Mouse (Mus musculus) neural tube, embryonic 14.5 days (tissue): ENCODE results near the gene Itprid2. TPM values are rescaled to one million over a fixed set of nuclear protein-coding genes. Genes with fewer than 3 reads are reported as not detected.

Source experiments
- ATAC-seq: fragments of 200-750 bp; cut with Nextera tagmentation; 2 replicates; pipeline ENCODE4 v1.8.0; 2017; ENCODE audit warnings: low read depth, mild to moderate bottlenecking, moderate TSS enrichment, moderate library complexity
- H3K27ac ChIP-seq: fragments of 300-500 bp; sonication (generic); 2 replicates; pipeline ENCODE4 v1.5.1; 2014; ENCODE audit warnings: low read depth, mild to moderate bottlenecking, control low read depth, low read length, moderate library complexity, mixed read lengths
- H3K27me3 ChIP-seq: fragments of 300-500 bp; sonication (generic); 2 replicates; pipeline ENCODE4 v1.6.1; 2014; ENCODE audit warnings: low read length; ENCODE audit not compliant: control insufficient read depth, insufficient read depth
- H3K36me3 ChIP-seq: fragments of 300-500 bp; sonication (generic); 2 replicates; pipeline ENCODE4 v1.6.1; 2014; ENCODE audit warnings: low read length, mixed read lengths; ENCODE audit not compliant: control insufficient read depth, insufficient read depth
- H3K4me1 ChIP-seq: fragments of 300-500 bp; sonication (generic); 2 replicates; pipeline ENCODE4 v1.6.1; 2014; ENCODE audit warnings: low read length; ENCODE audit not compliant: control insufficient read depth, insufficient read depth
- H3K4me2 ChIP-seq: fragments of 300-500 bp; sonication (generic); 2 replicates; pipeline ENCODE4 v1.6.1; 2014; ENCODE audit warnings: mild to moderate bottlenecking, low read depth, low read length, control low read depth
- H3K4me3 ChIP-seq: fragments of 300-500 bp; sonication (generic); 2 replicates; pipeline ENCODE4 v1.5.1; 2014; ENCODE audit warnings: low read depth, low read length, control low read depth, mixed read lengths
- H3K9ac ChIP-seq: fragments of 300-500 bp; sonication (generic); replicated peaks from 2 replicates; pipeline ENCODE4 v1.6.1; 2014; ENCODE audit warnings: low read depth, mild to moderate bottlenecking, control low read depth, low read length, mixed read lengths
- H3K9me3 ChIP-seq: fragments of 300-500 bp; sonication (generic); 2 replicates; pipeline ENCODE4 v1.6.1; 2016; ENCODE audit warnings: low read length; ENCODE audit not compliant: control insufficient read depth
- WGBS: fragments of 180-500 bp; shearing (Covaris S2); extraction: QIAGEN DNeasy Blood & Tissue Kit; methylation state at CpG from one replicate; pipeline ENCODE4 v1.1.7; 2014; 5-methylcytosine and 5-hydroxymethylcytosine counted together
- polyA plus RNA-seq: library from polyadenylated mRNA; unstranded; fragments of >200 nt; fragmentation: Nextera tagmentation; extraction: Ambion mirVana; gene quantifications from 2 replicates; pipeline ENCODE4 v1.2.1, GENCODE M21; 2014

Itprid2 gene
- polyA plus RNA-seq, 1 experiment from 2014 or later, result 6.5 TPM

GRCm38 (mm10) chr2:79657062-79657461 is 21.9 kb downstream of the Itprid2 start:
- Histone ChIP-seq H3K9me3 (no peaks in the 10 kb centered on the region), H3K4me1 (no peaks in the 10 kb centered on the region), H3K36me3 (peaks cover 4% of the 10 kb centered on the region; the same call in 1 of the 2 replicates), H3K9ac (no peak overlapping the region), H3K4me2 (no peak overlapping the region), H3K27me3 (no peaks in the 10 kb centered on the region), H3K27ac (no peak overlapping the region), H3K4me3 (no peak overlapping the region)
- no peak for ATAC-seq
- whole genome bisulfite sequencing, result 83% methylated on average over 8 of the region's 8 CpGs

GRCm38 (mm10) chr2:79660417-79661185 is 25.4 kb downstream of the Itprid2 start:
- WGBS, result 74% methylated on average over 12 of the region's 12 CpGs
- H3K36me3 ChIP-seq, result peaks cover 10% of the 10 kb centered on the region; the same call in 1 of the 2 replicates

GRCm38 (mm10) chr2:79661486-79662104 is 26.4 kb downstream of the Itprid2 start:
- Histone ChIP-seq H3K4me2 (no peak overlapping the region), H3K4me1 (no peaks in the 10 kb centered on the region), H3K27me3 (no peaks in the 10 kb centered on the region), H3K4me3 (no peak overlapping the region), H3K9me3 (no peaks in the 10 kb centered on the region), H3K9ac (no peak overlapping the region), H3K27ac (no peak overlapping the region), H3K36me3 (peaks cover 10% of the 10 kb centered on the region; the same call in 1 of the 2 replicates)
- no peak for ATAC-seq
- WGBS, result 30% methylated on average over 7 of the region's 7 CpGs

More at GRCm38 (mm10) chr2:79660417-79661185, 25.4 kb downstream of the Itprid2 start:
- no peaks in the 10 kb centered on the region for H3K27me3 ChIP-seq
- H3K27ac ChIP-seq, result no peak overlapping the region
- H3K4me1 ChIP-seq, result no peaks in the 10 kb centered on the region
- H3K4me2 ChIP-seq, result no peak overlapping the region
- H3K9me3 ChIP-seq, result no peaks in the 10 kb centered on the region
- H3K9ac ChIP-seq, result no peak overlapping the region
- no peak for ATAC-seq
- no peak overlapping the region for H3K4me3 ChIP-seq

- no peaks in the 10 kb centered on the region for H3K9me3 ChIP-seq
- 52% methylated on average over 3 of the region's 3 CpGs for WGBS
- H3K36me3 ChIP-seq, result 0 out of 2 replicates have a peak, but pooled peaks cover 6% of the 10 kb centered on the region
- no peak for ATAC-seq
- H3K27ac ChIP-seq, result no peak overlapping the region
- H3K4me2 ChIP-seq, result no peak overlapping the region
- H3K9ac ChIP-seq, result no peak overlapping the region
- no peaks in the 10 kb centered on the region for H3K4me1 ChIP-seq
- H3K4me3 ChIP-seq, result no peak overlapping the region
- no peaks in the 10 kb centered on the region for H3K27me3 ChIP-seq
These were observed 29.6 kb downstream of the Itprid2 start for GRCm38 (mm10) chr2:79664532-79665286.

- ATAC-seq, result no peak
- WGBS, result 75% methylated on average over 3 of the region's 3 CpGs
- H3K4me2 ChIP-seq, result no peak overlapping the region
- H3K9me3 ChIP-seq, result no peaks in the 10 kb centered on the region
- no peaks in the 10 kb centered on the region for H3K27me3 ChIP-seq
- H3K9ac ChIP-seq, result no peak overlapping the region
- H3K4me1 ChIP-seq, result no peaks in the 10 kb centered on the region
- no peak overlapping the region for H3K4me3 ChIP-seq
- H3K27ac ChIP-seq, result no peak overlapping the region
- 0 out of 2 replicates have a peak, but pooled peaks cover 6% of the 10 kb centered on the region for H3K36me3 ChIP-seq
These were observed 30.3 kb downstream of the Itprid2 start for GRCm38 (mm10) chr2:79665492-79665891.

GRCm38 (mm10) chr2:79675266-79675665 is 40.1 kb downstream of the Itprid2 start:
- H3K4me3 ChIP-seq, result no peak overlapping the region
- no peak overlapping the region for H3K27ac ChIP-seq
- 93% methylated on average over 3 of the region's 3 CpGs for WGBS
- no peaks in the 10 kb centered on the region for H3K4me1 ChIP-seq
- H3K9me3 ChIP-seq, result no peaks in the 10 kb centered on the region
- no peaks in the 10 kb centered on the region for H3K27me3 ChIP-seq
- no peaks in the 10 kb centered on the region for H3K36me3 ChIP-seq
- ATAC-seq, result no peak
- no peak overlapping the region for H3K9ac ChIP-seq
- no peak overlapping the region for H3K4me2 ChIP-seq

- Histone ChIP-seq H3K9ac (no peak overlapping the region), H3K4me1 (no peaks in the 10 kb centered on the region), H3K4me2 (no peak overlapping the region), H3K4me3 (no peak overlapping the region), H3K27me3 (no peaks in the 10 kb centered on the region), H3K9me3 (no peaks in the 10 kb centered on the region), H3K27ac (no peak overlapping the region), H3K36me3 (no peaks in the 10 kb centered on the region)
- no peak for ATAC-seq
- 94% methylated on average over 1 of the region's 1 CpGs for WGBS
These were observed 42.6 kb downstream of the Itprid2 start for GRCm38 (mm10) chr2:79677663-79678257.

GRCm38 (mm10) chr2:79681672-79682071 is 46.5 kb downstream of the Itprid2 start:
- no peaks in the 10 kb centered on the region for H3K27me3 ChIP-seq
- no peak overlapping the region for H3K4me2 ChIP-seq
- no peak for ATAC-seq
- H3K36me3 ChIP-seq, result no peaks in the 10 kb centered on the region
- H3K4me3 ChIP-seq, result no peak overlapping the region
- H3K27ac ChIP-seq, result no peak overlapping the region
- no peaks in the 10 kb centered on the region for H3K4me1 ChIP-seq
- no peaks in the 10 kb centered on the region for H3K9me3 ChIP-seq
- no peak overlapping the region for H3K9ac ChIP-seq
- WGBS, result 92% methylated on average over 4 of the region's 4 CpGs
